Mouse (Mus musculus): ENCODE measurements around the gene Apoc2. TPM values are rescaled to one million over a fixed set of nuclear protein-coding genes. Genes with fewer than 3 reads are reported as not detected.
"Not testable (repeated sequence)": the region's sequence is repeated elsewhere in the genome, so short reads cannot be mapped to it uniquely, and the experiment has no call there.

Apoc2 gene
- polyA plus RNA-seq, 1 experiment from 2014 or later, result 0.30 TPM

DNA sequence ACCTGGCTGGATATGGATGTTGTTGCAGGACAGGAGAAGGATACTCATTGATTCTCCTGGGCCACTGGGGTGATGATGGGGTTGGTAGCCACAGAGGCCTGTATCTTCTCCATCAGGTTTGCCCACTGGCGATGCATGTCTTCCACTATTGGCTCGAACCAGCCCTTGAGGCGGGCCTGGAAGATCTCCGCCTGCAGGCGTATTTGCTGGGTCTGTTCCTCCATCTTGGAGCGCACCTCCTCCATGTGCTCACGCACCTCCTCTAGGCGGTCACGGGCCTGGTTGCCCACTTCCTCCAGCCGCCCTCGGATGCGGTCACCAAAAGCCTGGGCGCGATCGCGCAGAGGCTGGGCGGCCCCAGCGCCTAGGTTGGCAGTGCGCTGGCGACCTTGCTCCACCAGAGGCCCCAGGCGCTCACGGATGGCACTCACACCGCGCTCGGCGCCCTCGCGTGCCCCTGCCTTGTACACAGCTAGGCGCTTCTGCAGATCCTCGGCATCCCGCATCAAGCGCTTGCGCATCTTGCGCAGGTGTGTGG lies 18.7 kb upstream of the Apoc2 start:
- Histone ChIP-seq H3K27me3 (ENCODE audit: insufficient read depth, poor library complexity, severe bottlenecking) (no peaks in the 10 kb centered on the region), H3K9me3 (peaks cover 9% of the 10 kb centered on the region), H3K36me3 (peaks cover 19% of the 10 kb centered on the region), H3K27ac (no peak overlapping the region), H3K4me1 (replicated peaks) (peaks cover 71% of the 10 kb centered on the region), H3K4me3 (peak overlapping the region; percentile 7; the same call in 1 of the 2 replicates)
- 94% methylated on average over 34 of the region's 34 CpGs for WGBS
- no peak for DNase-seq (ENCODE audit: low spot score)

DNA sequence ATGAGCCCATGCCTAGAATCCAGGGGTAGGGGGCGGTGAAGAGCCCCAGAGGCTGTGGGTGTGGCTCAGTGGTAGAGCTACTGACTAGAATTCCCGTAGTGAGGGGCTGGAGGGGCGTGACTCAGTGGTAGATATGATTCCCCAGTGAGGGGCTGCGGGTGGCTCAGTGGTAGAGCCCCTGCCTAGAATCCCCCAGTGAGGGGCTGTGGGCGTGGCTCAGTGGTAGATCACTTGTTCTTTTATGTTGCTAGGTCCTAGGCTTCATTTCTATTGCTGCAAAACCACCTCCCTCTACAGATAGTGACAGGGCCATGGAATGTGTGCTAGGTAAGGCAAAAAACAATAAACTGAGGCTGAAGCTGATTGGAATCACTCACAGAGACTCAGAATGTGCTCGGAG lies 18.1 kb upstream of the Apoc2 start:
- Histone ChIP-seq H3K36me3 (peaks cover 18% of the 10 kb centered on the region), H3K9me3 (peaks cover 9% of the 10 kb centered on the region), H3K27ac (no peak overlapping the region), H3K4me3 (no peak overlapping the region), H3K4me1 (replicated peaks) (peaks cover 69% of the 10 kb centered on the region), H3K27me3 (ENCODE audit: insufficient read depth, poor library complexity, severe bottlenecking) (no peaks in the 10 kb centered on the region)
- no peak for DNase-seq (ENCODE audit: low spot score)
- 85% methylated on average over 6 of the region's 6 CpGs for WGBS

DNA sequence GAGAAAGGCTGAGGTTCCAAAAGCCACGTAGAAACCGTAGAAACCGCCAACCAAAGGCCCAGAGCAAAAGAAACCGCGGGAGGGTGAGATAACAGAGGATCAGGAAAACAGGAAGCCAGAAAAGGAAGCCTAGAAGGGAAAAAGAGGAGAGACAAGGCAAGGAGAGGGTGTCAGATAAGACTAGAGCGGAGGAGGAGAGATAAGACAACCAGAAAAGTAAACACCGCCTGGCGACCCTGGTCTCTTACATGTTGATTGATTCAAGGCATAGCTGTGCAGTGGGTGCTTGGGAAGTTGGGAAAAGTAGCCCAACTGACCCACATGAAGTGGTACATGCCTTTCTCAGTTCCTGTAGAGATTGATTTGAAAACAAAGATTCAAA lies 17.5 kb upstream of the Apoc2 start:
- H3K9me3 ChIP-seq, result peaks cover 9% of the 10 kb centered on the region
- H3K27me3 ChIP-seq (ENCODE audit: insufficient read depth, poor library complexity, severe bottlenecking), result no peaks in the 10 kb centered on the region
- H3K36me3 ChIP-seq, result peaks cover 18% of the 10 kb centered on the region
- H3K27ac ChIP-seq, result peak overlapping the region; percentile 53; the same call in 1 of the 2 replicates
- WGBS, result 49% methylated on average over 8 of the region's 8 CpGs
- H3K4me1 ChIP-seq (replicated peaks), result peaks cover 62% of the 10 kb centered on the region
- no peak for DNase-seq (ENCODE audit: low spot score)
- H3K4me3 ChIP-seq, result no peak overlapping the region

DNA sequence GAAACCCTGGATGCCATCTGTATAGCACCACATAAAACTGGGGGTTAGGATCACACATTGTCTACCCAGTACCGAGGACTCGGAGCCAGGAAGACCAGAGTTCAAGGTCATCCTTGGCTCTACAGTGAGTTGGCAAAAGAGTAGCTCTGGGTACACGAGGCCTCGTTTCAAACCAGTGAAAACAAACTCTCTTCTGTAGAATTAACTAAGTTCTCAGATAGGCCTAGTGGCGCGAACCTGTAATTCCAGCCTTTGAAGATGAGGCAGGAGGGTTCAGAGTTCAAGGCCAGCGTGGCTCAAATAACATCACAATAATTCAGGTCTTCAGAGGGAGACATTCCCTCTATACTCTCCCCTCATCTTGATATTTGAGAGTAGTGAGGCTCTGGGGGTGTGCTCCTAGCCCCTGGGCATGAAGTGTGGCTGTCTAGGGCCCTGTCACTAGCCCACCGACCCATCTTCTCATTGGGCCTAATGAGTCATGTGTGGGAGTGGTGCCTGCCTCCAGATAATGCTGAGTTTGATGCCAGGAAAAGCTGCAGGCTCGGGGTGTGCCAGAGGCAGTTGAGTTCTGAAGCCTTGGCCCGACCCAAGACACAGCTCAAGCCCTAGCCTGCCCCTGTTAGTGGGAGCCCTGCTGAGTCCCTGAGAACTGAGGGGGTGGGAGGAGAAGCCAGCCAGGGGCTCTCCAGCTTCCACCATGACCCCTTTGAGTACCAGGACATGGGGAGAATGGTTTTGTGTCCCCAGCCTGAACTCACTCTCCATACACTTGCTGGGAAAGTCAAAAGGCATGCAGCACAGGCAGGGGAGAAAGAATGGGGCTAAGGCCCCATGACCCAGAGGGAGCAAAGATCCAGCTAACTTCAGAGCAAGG lies 16.8 kb upstream of the Apoc2 start:
- Histone ChIP-seq H3K27me3 (ENCODE audit: insufficient read depth, poor library complexity, severe bottlenecking) (no peaks in the 10 kb centered on the region), H3K36me3 (peaks cover 18% of the 10 kb centered on the region), H3K4me3 (no peak overlapping the region), H3K27ac (peak overlapping the region; percentile 53), H3K4me1 (replicated peaks) (peaks cover 58% of the 10 kb centered on the region), H3K9me3 (peaks cover 9% of the 10 kb centered on the region)
- 86% methylated on average over 10 of the region's 10 CpGs for WGBS
- DNase-seq (ENCODE audit: low spot score), result no peak

DNA sequence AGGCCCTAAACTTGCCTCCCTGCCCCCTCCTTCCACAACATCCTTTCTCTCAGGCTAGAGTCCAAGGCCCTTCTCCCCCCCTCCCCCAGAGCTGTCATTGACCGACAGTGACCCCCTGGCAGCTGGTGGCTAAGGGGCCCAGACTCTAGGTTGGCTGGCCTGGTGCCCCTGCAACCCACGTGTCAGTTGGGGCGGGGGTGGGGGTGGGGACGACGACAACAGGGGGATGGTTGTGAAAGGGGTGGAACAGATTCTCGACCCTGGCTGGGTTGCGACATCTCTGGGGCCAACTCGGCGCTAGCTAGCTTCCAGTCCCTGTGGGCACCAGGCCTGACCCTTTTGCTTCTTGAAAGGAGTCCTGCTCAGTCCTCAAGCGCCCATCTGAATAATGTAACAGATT lies 15.7 kb upstream of the Apoc2 start:
- DNase-seq (ENCODE audit: low spot score), result peak; percentile 65
- 24% methylated on average over 10 of the region's 10 CpGs for WGBS
- H3K36me3 ChIP-seq, result peaks cover 18% of the 10 kb centered on the region
- peaks cover 9% of the 10 kb centered on the region for H3K9me3 ChIP-seq
- no peaks in the 10 kb centered on the region for H3K27me3 ChIP-seq (ENCODE audit: insufficient read depth, poor library complexity, severe bottlenecking)
- peaks cover 47% of the 10 kb centered on the region for H3K4me1 ChIP-seq (replicated peaks)
- H3K4me3 ChIP-seq, result peak overlapping the region; percentile 16; the same call in 1 of the 2 replicates
- H3K27ac ChIP-seq, result peak overlapping the region; percentile 81

DNA sequence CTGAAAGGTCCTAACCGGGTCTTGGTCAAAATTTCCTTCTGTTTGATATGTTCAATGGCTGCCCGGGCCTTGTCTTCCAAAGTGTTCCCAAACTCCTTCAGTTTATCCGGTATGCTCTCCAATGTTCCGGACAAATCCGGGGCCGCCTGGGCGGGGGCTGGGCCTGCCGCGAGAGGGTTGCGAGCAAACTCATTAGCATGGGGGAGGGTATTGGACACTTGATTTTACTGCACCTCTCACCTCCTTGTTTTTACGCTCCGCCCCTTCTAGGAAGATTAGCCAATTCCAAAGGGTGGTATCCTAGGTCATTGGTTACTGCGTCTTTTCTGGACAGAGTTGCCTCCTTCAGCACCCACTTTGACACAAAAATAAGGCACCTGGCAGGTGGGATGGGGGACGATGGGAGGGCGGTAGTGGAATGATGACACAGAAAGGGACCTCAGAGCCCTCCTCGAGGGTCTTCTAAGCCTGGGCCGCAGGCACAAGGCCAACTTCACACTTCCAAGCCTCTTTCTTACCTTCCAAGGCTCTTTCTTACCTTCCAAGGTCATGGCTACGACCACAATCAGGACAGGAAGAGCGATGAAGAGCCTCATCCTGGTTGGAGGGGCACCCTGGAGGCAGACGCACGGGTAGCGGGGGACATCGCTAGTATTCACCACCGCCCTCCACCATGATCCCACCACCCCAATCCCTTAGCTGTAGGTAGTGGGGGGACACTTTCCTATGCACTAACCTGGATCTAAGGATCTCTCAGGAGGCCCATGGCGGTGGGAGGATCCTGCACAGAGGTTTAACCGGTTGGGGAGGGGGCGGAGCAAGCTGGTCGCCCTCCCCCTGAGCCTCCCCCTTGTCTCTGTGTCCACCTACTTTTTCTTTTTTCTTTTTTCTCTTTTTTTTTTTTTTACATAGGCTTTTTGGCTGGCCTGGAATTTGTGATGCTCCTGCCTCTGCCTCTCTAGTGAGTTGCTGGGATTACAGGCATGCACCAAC lies 14.4 kb upstream of the Apoc2 start, which contains the start of gene Apoc1:
Gene Apoc1, minus strand, starts transcription at position 788 of the 993 bp plus-strand sequence.
- peaks cover 15% of the 10 kb centered on the region for H3K36me3 ChIP-seq
- WGBS, result 52% methylated on average over 28 of the region's 28 CpGs
- H3K27ac ChIP-seq, result peak within 1 kb of the TSS; percentile 81
- no peaks in the 10 kb centered on the region for H3K27me3 ChIP-seq (ENCODE audit: insufficient read depth, poor library complexity, severe bottlenecking)
- H3K4me1 ChIP-seq (replicated peaks), result peaks cover 36% of the 10 kb centered on the region
- H3K9me3 ChIP-seq, result peaks cover 9% of the 10 kb centered on the region
- no peak for DNase-seq (ENCODE audit: low spot score)
- H3K4me3 ChIP-seq, result peak within 1 kb of the TSS; percentile 20

DNA sequence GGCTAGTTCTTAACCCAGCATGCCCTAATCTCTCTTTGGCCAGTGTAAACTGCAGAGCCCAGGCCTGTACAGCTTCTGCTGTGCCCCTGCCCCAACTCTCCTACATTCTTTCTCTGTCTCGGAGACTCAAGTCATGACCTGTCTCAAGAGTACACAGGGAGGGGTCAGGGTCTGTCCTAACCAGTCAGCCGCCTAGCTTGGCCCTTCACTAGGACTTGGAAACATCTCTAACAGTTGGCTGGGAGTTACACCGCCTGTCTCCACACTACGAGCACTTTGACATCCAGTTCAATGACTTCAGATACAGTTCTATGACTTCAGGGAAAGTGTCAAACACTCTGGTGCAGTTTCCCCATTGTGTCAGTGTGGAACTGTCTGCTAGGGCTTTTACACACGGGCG lies 13.7 kb upstream of the Apoc2 start:
- peak overlapping the region; percentile 20 for H3K4me3 ChIP-seq
- no peaks in the 10 kb centered on the region for H3K27me3 ChIP-seq (ENCODE audit: insufficient read depth, poor library complexity, severe bottlenecking)
- peaks cover 36% of the 10 kb centered on the region for H3K4me1 ChIP-seq (replicated peaks)
- peaks cover 8% of the 10 kb centered on the region for H3K36me3 ChIP-seq
- DNase-seq (ENCODE audit: low spot score), result no peak
- WGBS, result 82% methylated on average over 6 of the region's 6 CpGs
- no peak overlapping the region for H3K27ac ChIP-seq
- peaks cover 3% of the 10 kb centered on the region for H3K9me3 ChIP-seq

DNA sequence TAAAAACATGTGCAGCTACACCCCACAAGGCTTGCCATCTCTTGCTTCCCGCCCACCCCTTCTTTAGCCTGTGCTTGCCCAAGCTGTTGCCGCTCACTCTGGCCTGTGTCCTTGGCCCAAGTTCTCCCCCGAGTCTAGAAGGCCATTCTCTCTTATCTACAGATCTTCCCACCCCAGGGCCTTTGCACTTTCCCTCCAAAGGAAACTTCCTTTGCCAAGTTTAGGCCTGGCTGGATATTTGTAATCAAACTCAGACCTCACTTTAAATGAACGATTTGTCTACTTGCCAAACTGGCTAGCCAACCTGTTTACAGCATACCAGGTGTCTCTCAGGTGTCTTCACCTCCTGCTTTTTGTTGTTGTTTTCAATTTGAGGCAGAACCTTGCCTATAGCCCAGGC lies 13.1 kb upstream of the Apoc2 start:
- 94% methylated on average over 4 of the region's 4 CpGs for WGBS
- no peak for DNase-seq (ENCODE audit: low spot score)
- Histone ChIP-seq H3K27me3 (ENCODE audit: insufficient read depth, poor library complexity, severe bottlenecking) (no peaks in the 10 kb centered on the region), H3K27ac (no peak overlapping the region), H3K9me3 (no peaks in the 10 kb centered on the region), H3K4me3 (no peak overlapping the region), H3K4me1 (replicated peaks) (peaks cover 36% of the 10 kb centered on the region), H3K36me3 (peaks cover 2% of the 10 kb centered on the region; the same call in 1 of the 2 replicates)

DNA sequence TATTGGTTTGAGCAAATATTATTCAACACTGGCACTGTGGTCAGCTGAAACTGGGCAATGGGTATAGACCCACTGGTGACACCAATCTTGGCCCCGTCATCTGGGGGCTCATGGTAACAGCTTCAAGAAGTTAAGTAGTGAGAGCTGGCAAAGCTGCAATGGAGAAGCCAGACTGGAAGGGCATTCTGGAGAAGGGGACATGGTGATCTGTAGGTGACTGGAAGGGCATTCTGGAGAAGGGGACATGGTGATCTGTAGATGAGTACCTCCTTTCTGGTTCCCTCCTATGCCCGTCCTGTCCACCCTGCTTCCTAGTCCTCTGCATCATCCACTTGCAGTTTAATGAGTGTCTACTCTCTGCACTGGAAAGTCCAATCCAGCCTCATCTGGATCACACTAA lies 10.9 kb upstream of the Apoc2 start:
- Histone ChIP-seq H3K27ac (no peak overlapping the region), H3K4me1 (replicated peaks) (peaks cover 23% of the 10 kb centered on the region), H3K27me3 (ENCODE audit: insufficient read depth, poor library complexity, severe bottlenecking) (no peaks in the 10 kb centered on the region), H3K36me3 (no peaks in the 10 kb centered on the region), H3K9me3 (no peaks in the 10 kb centered on the region), H3K4me3 (no peak overlapping the region)
- no peak for DNase-seq (ENCODE audit: low spot score)
- WGBS, result 97% methylated on average over 2 of the region's 2 CpGs

DNA sequence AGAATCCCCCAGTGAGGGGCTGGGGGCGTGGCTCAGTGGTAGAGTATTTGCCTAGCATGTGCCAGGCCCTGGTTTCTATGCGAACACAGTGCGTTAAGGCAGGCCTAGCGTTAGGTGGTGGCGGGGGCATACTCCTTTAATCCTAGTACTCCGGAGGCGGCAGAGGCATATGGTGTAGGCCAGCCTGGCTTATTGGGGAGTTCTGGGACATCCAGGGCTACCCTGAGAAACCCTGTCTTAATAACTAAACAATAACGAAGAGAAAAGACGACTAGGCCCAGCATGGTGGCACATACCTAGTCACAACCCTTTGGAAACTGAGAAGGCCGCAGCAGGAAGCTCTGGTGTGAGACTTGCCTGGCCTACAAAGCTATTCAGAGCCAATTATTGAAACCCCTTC lies 10.4 kb upstream of the Apoc2 start:
- peaks cover 18% of the 10 kb centered on the region for H3K4me1 ChIP-seq (replicated peaks)
- 90% methylated on average over 10 of the region's 10 CpGs for WGBS
- H3K27ac ChIP-seq, result no peak overlapping the region
- H3K36me3 ChIP-seq, result no peaks in the 10 kb centered on the region
- no peaks in the 10 kb centered on the region for H3K9me3 ChIP-seq
- DNase-seq (ENCODE audit: low spot score), result no peak
- no peak overlapping the region for H3K4me3 ChIP-seq
- no peaks in the 10 kb centered on the region for H3K27me3 ChIP-seq (ENCODE audit: insufficient read depth, poor library complexity, severe bottlenecking)

DNA sequence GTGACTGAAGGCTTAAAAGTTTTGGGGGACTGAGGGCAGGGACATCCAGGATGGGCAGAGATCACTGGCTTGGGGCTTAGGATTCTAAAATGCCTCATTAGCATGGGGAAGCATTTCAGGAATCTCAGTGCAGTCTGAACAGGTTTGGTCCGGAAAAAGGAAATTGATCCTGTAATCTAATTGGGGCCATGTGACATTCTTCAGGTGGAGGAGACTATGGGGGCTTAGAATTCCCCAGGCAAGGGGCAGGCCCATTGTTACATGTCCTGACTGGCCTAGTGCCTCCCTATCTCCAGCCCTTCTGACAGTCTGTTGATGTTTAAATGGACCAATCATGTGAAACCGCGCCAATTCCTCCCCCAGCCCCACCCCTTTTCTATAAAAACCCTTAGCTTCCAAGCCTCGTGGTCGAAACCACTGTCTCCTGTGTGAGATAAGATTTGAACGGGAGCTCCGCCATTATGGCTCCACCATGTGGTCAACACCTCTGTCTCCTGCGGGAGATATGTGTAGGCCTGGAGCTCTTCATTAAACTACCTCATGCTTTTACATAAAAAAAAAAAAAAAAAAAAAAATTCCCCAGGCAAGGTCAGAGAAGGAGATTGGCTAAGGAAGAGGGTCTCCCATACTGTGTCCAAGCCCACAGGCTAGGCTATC lies 9.3 kb upstream of the Apoc2 start:
- H3K4me1 ChIP-seq (replicated peaks); H3K36me3 ChIP-seq; H3K4me3 ChIP-seq; DNase-seq (ENCODE audit: low spot score); H3K27me3 ChIP-seq (ENCODE audit: insufficient read depth, poor library complexity, severe bottlenecking); H3K9me3 ChIP-seq; H3K27ac ChIP-seq: not testable (repeated sequence)
- WGBS, result 75% methylated on average over 8 of the region's 8 CpGs

DNA sequence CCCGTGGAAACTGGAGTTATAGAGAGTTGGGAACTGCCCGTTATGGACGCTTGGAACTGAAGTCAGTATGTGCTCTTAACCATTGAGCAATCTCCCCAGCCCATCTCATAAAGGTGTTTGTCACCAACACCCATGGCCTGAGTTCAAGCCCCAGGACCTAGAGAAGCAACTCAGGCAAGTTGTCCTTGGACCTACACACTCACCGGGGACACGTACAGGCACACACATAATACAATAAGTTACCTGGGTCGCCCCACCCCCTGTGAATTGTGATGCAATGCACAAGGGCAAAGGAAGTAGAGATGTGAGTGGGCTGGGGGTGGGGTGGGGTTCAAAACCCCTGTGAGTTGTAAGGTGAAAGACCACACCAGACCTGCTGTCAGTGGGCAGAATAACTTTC lies 8.8 kb upstream of the Apoc2 start:
- Histone ChIP-seq H3K4me1 (replicated peaks) (peaks cover 2% of the 10 kb centered on the region; the same call in 1 of the 2 replicates), H3K27me3 (ENCODE audit: insufficient read depth, poor library complexity, severe bottlenecking) (no peaks in the 10 kb centered on the region), H3K36me3 (no peaks in the 10 kb centered on the region), H3K9me3 (no peaks in the 10 kb centered on the region), H3K27ac (no peak overlapping the region), H3K4me3 (no peak overlapping the region)
- no peak for DNase-seq (ENCODE audit: low spot score)
- WGBS, result 90% methylated on average over 6 of the region's 6 CpGs

Measured in hindbrain, embryonic 10.5 days (tissue).